Mouse (Mus musculus): Measurements from ENCODE around the gene Rabif. TPM values are rescaled to one million over a fixed set of nuclear protein-coding genes. Genes with fewer than 3 reads are reported as not detected.

The Rabif gene
- polyA plus RNA-seq (2012; rRNA removed) = 8.5 and 9.0 TPM in 2 replicates

GRCm38 (mm10) chr1:134494428-134495215 is at the start of gene Rabif:
TSS of gene Rabif (plus strand) at chr1:134494648.

GRCm38 (mm10) chr1:134454904-134455824 is 39.3 kb upstream of the Rabif start, which contains the start of gene Klhl12:
TSS of gene Klhl12 (plus strand) at chr1:134455531.

DNA sequence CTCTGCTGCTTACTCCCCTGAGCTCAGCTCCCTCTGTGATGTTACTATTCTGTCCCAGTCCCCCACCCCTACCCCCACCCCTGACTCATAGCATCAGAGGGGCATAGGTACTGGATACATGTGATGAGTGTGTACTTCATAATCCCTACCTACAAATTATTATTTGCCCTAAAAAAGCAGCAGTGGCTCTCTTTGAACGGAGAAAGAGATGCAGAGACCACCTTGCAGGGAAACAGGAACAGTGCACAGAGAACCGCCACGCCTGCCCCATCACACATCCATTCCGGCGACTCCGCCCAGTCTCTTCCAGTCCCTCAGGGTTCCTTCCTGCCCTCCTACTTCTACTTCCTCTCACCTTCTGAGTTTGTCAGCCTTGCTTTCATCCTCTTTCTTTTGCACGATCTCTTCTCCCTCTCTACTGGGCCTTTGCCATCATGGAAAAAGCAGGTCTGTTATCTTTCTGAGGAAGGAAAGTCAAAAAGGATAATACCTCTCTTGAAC is 55.2 kb downstream of the Rabif start, which contains the start of gene Mgat4e:
Gene Mgat4e (minus strand): TSS at position 51 of the 501 bp plus-strand sequence.

Other genes with a start within 250 kb of the Rabif start
- gene Myog, start 204.7 kb upstream of the Rabif start, polyA plus RNA-seq (2012; rRNA removed) = 0.02 and 0.05 TPM in 2 replicates
- 1.8 and 1.9 TPM in 2 replicates for gene Ppfia4, start 161.7 kb upstream of the Rabif start, polyA plus RNA-seq (2012; rRNA removed)
- gene Tmem183a, start 132.7 kb upstream of the Rabif start, polyA plus RNA-seq (2012; rRNA removed) = 38.3 and 39.5 TPM in 2 replicates
- not detected in 2 replicates for gene 4933406M09Rik, start 108.7 kb upstream of the Rabif start, polyA plus RNA-seq (2012; rRNA removed)
- gene Cyb5r1, start 89.1 kb upstream of the Rabif start, polyA plus RNA-seq (2012; rRNA removed) = 11.8 and 13.1 TPM in 2 replicates
- gene Adipor1, start 79.3 kb upstream of the Rabif start, polyA plus RNA-seq (2012; rRNA removed) = 63.3 and 65.7 TPM in 2 replicates
- 11.3 and 12.4 TPM in 2 replicates for gene Klhl12, start 39.1 kb upstream of the Rabif start, polyA plus RNA-seq (2012; rRNA removed)
- not detected in 2 replicates for gene Mgat4e, start 55.0 kb downstream of the Rabif start, polyA plus RNA-seq (2012; rRNA removed)
- 2.8 and 3.3 TPM in 2 replicates for gene Kdm5b, start 65.5 kb downstream of the Rabif start, polyA plus RNA-seq (2012; rRNA removed)
- 0.01 TPM in 2 replicates for gene Syt2, start 152.0 kb downstream of the Rabif start, polyA plus RNA-seq (2012; rRNA removed)